Mouse (Mus musculus): ENCODE data around the gene Gusb.

- TF ChIP-seq CTCF (IDR thresholded peaks at IDR 0.05; ENCODE audit: extremely low read depth, insufficient read length, insufficient replicate concordance, low read depth, low read length) (no peak), POLR2A (IDR thresholded peaks at IDR 0.05; ENCODE audit: low read depth, low read length) (no peak)
Observed at GRCm38 (mm10) chr5:129940281-129940680, 62.6 kb downstream of the Gusb start.

Data from small intestine, adult 2 months (tissue).